Mouse (Mus musculus) stomach, embryonic 15.5 days (tissue): ENCODE results near the gene Paf1. TPM values are rescaled to one million over a fixed set of nuclear protein-coding genes. Genes with fewer than 3 reads are reported as not detected.

ENCODE experiments used
- ATAC-seq: fragments of 200-750 bp; cut with Nextera tagmentation; 2 replicates; pipeline ENCODE4 v1.8.0; 2017; ENCODE audit warnings: low read depth, moderate number of reproducible peaks, moderate TSS enrichment; ENCODE audit not compliant: insufficient read depth, low FRiP score
- H3K27ac ChIP-seq: fragments of 300-500 bp; sonication (generic); 2 replicates; pipeline ENCODE4 v1.5.1; 2015; ENCODE audit warnings: mild to moderate bottlenecking, inconsistent platforms
- H3K27me3 ChIP-seq: fragments of 300-500 bp; sonication (generic); replicated peaks from 2 replicates; pipeline ENCODE4 v1.6.1; 2015; ENCODE audit warnings: inconsistent platforms
- H3K36me3 ChIP-seq: fragments of 300-500 bp; sonication (generic); 2 replicates; pipeline ENCODE4 v1.6.1; 2015; ENCODE audit warnings: inconsistent platforms
- H3K4me1 ChIP-seq: fragments of 300-500 bp; sonication (generic); 2 replicates; pipeline ENCODE4 v1.6.1; 2015; ENCODE audit warnings: inconsistent platforms
- H3K4me2 ChIP-seq: fragments of 300-500 bp; sonication (generic); 2 replicates; pipeline ENCODE4 v1.6.1; 2015; ENCODE audit warnings: mild to moderate bottlenecking, inconsistent platforms
- H3K4me3 ChIP-seq: fragments of 300-500 bp; sonication (generic); replicated peaks from 2 replicates; pipeline ENCODE4 v1.5.1; 2015; ENCODE audit warnings: inconsistent platforms
- H3K9ac ChIP-seq: fragments of 300-500 bp; sonication (generic); 2 replicates; pipeline ENCODE4 v1.6.1; 2015; ENCODE audit warnings: inconsistent platforms
- H3K9me3 ChIP-seq: fragments of 300-500 bp; sonication (generic); 2 replicates; pipeline ENCODE4 v1.6.1; 2016; ENCODE audit warnings: inconsistent platforms
- WGBS: fragments of 180-500 bp; shearing (Covaris S2); methylation state at CpG from one replicate; pipeline ENCODE4 v1.1.7; 2015; 5-methylcytosine and 5-hydroxymethylcytosine counted together
- polyA plus RNA-seq: library from polyadenylated mRNA; unstranded; fragments of >200 nt; fragmentation: Nextera tagmentation; extraction: Ambion mirVana; gene quantifications from 2 replicates; pipeline ENCODE4 v1.2.1, GENCODE M21; 2015

Gene Paf1
- polyA plus RNA-seq, 1 experiment from 2014 or later: 76.5 TPM

- Histone ChIP-seq H3K36me3 (no peaks in the 10 kb centered on the region), H3K9me3 (no peaks in the 10 kb centered on the region)
Observed at GRCm38 (mm10) chr7:28441776-28442485, 49.2 kb downstream of the Paf1 start.

GRCm38 (mm10) chr7:28442688-28443087 lies 49.9 kb downstream of the Paf1 start:
- Histone ChIP-seq H3K9ac (no peak overlapping the region), H3K27me3 (no peaks in the 10 kb centered on the region), H3K4me2 (no peak overlapping the region), H3K4me1 (no peaks in the 10 kb centered on the region), H3K36me3 (no peaks in the 10 kb centered on the region), H3K4me3 (no peak overlapping the region), H3K27ac (peak overlapping the region; percentile 48; the same call in 1 of the 2 replicates), H3K9me3 (no peaks in the 10 kb centered on the region)
- 41% methylated on average over 4 of the region's 4 CpGs for WGBS
- ATAC-seq: peak; percentile 19; the same call in 1 of the 2 replicates

More at GRCm38 (mm10) chr7:28441776-28442485, 49.2 kb downstream of the Paf1 start:
- no peak for ATAC-seq
- peak overlapping the region; percentile 35; the same call in 1 of the 2 replicates for H3K27ac ChIP-seq
- 85% methylated on average over 14 of the region's 14 CpGs for WGBS
- H3K4me2 ChIP-seq: no peak overlapping the region
- peaks cover 5% of the 10 kb centered on the region; the same call in 1 of the 2 replicates for H3K4me1 ChIP-seq
- H3K27me3 ChIP-seq: no peaks in the 10 kb centered on the region
- H3K4me3 ChIP-seq: no peak overlapping the region
- H3K9ac ChIP-seq: no peak overlapping the region

- 78% methylated on average over 13 of the region's 13 CpGs for WGBS
- ATAC-seq: no peak
- no peak overlapping the region for H3K4me3 ChIP-seq
- no peak overlapping the region for H3K9ac ChIP-seq
- no peak overlapping the region for H3K4me2 ChIP-seq
- no peaks in the 10 kb centered on the region for H3K4me1 ChIP-seq
- no peaks in the 10 kb centered on the region for H3K9me3 ChIP-seq
- no peak overlapping the region for H3K27ac ChIP-seq
- H3K27me3 ChIP-seq: no peaks in the 10 kb centered on the region
- no peaks in the 10 kb centered on the region for H3K36me3 ChIP-seq
Observed at GRCm38 (mm10) chr7:28444344-28444974, 51.7 kb downstream of the Paf1 start.

GRCm38 (mm10) chr7:28446446-28446845 lies 53.7 kb downstream of the Paf1 start:
- Histone ChIP-seq H3K4me2 (no peak overlapping the region), H3K4me3 (no peak overlapping the region), H3K9ac (no peak overlapping the region), H3K9me3 (no peaks in the 10 kb centered on the region), H3K36me3 (no peaks in the 10 kb centered on the region), H3K27ac (no peak overlapping the region), H3K4me1 (0 out of 2 replicates have a peak, but pooled peaks cover 3% of the 10 kb centered on the region), H3K27me3 (no peaks in the 10 kb centered on the region)
- ATAC-seq: no peak
- 8% methylated on average over 12 of the region's 12 CpGs for WGBS

GRCm38 (mm10) chr7:28447101-28447830 lies 54.5 kb downstream of the Paf1 start:
- Histone ChIP-seq H3K4me1 (0 out of 2 replicates have a peak, but pooled peaks cover 5% of the 10 kb centered on the region), H3K27me3 (no peaks in the 10 kb centered on the region), H3K4me3 (no peak overlapping the region), H3K9ac (no peak overlapping the region), H3K27ac (no peak overlapping the region), H3K9me3 (no peaks in the 10 kb centered on the region), H3K4me2 (no peak overlapping the region), H3K36me3 (no peaks in the 10 kb centered on the region)
- no peak for ATAC-seq
- 29% methylated on average over 12 of the region's 12 CpGs for WGBS

GRCm38 (mm10) chr7:28447865-28448820 lies 55.4 kb downstream of the Paf1 start:
- Histone ChIP-seq H3K9me3 (no peaks in the 10 kb centered on the region), H3K4me2 (no peak overlapping the region), H3K27me3 (no peaks in the 10 kb centered on the region), H3K9ac (no peak overlapping the region), H3K36me3 (no peaks in the 10 kb centered on the region), H3K4me1 (peaks cover 9% of the 10 kb centered on the region; the same call in 1 of the 2 replicates), H3K27ac (no peak overlapping the region), H3K4me3 (no peak overlapping the region)
- 61% methylated on average over 13 of the region's 13 CpGs for WGBS
- ATAC-seq: no peak

Other genes with a start within 250 kb of the Paf1 start
- 108 and 135 TPM in 2 replicates for gene Fbl, start 223.2 kb upstream of the Paf1 start, polyA plus RNA-seq
- 8.1 and 9.3 TPM in 2 replicates for gene Dyrk1b, start 213.5 kb upstream of the Paf1 start, polyA plus RNA-seq
- 8.2 and 8.6 TPM in 2 replicates for gene Eid2, start 125.1 kb upstream of the Paf1 start, polyA plus RNA-seq
- gene Eid2b, start 115.2 kb upstream of the Paf1 start, polyA plus RNA-seq: 11.5 and 12.0 TPM in 2 replicates
- 0.30 and 0.59 TPM in 2 replicates for gene Selenov, start 101.8 kb upstream of the Paf1 start, polyA plus RNA-seq
- 3.8 and 3.9 TPM in 2 replicates for gene Dll3, start 90.7 kb upstream of the Paf1 start, polyA plus RNA-seq
- gene Timm50, start 80.9 kb upstream of the Paf1 start, polyA plus RNA-seq: 137 and 138 TPM in 2 replicates
- 70.6 and 84.4 TPM in 2 replicates for gene Supt5, start 54.2 kb upstream of the Paf1 start, polyA plus RNA-seq
- 826 and 1,031 TPM in 2 replicates for gene Rps16, start 42.3 kb upstream of the Paf1 start, polyA plus RNA-seq
- gene Plekhg2, start 20.4 kb upstream of the Paf1 start, polyA plus RNA-seq: 48.4 and 52.3 TPM in 2 replicates
- 20.2 and 21.4 TPM in 2 replicates for gene Zfp36, start 12.7 kb upstream of the Paf1 start, polyA plus RNA-seq
- gene Med29, start 243 bp upstream of the Paf1 start, polyA plus RNA-seq: 44.8 and 47.4 TPM in 2 replicates
- gene Gmfg, start 44.5 kb downstream of the Paf1 start, polyA plus RNA-seq: 21.0 and 23.5 TPM in 2 replicates
- gene Lrfn1, start 59.0 kb downstream of the Paf1 start, polyA plus RNA-seq: 3.0 and 3.5 TPM in 2 replicates
- gene Ifnl2, start 117.5 kb downstream of the Paf1 start, polyA plus RNA-seq: not detected in 2 replicates
- gene Ifnl3, start 129.9 kb downstream of the Paf1 start, polyA plus RNA-seq: not detected in 2 replicates
- 103 and 114 TPM in 2 replicates for gene Sycn, start 147.9 kb downstream of the Paf1 start, polyA plus RNA-seq
- gene Nccrp1, start 154.3 kb downstream of the Paf1 start, polyA plus RNA-seq: 2.4 and 6.1 TPM in 2 replicates
- 18.5 and 22.1 TPM in 2 replicates for gene Samd4b, start 205.2 kb downstream of the Paf1 start, polyA plus RNA-seq
- gene Pak4, start 205.2 kb downstream of the Paf1 start, polyA plus RNA-seq: 50.2 and 56.0 TPM in 2 replicates
- gene Acp7, start 238.4 kb downstream of the Paf1 start, polyA plus RNA-seq: 0.08 TPM in 1 of 2 replicates, not detected in the other